Mouse (Mus musculus): Measurements from ENCODE around the gene Col4a4. TPM values are rescaled to one million over a fixed set of nuclear protein-coding genes. Genes with fewer than 3 reads are reported as not detected.

Col4a4 gene
- polyA plus RNA-seq, 1 experiment from 2014 or later, result 12.7 TPM

Other genes with a start within 250 kb of the Col4a4 start
- 4.3 and 5.4 TPM in 2 replicates for gene Col4a3, start 72 bp upstream of the Col4a4 start, polyA plus RNA-seq (2015; fragmentation: Nextera tagmentation; extraction: Ambion mirVana)
- gene Mff, start 138.0 kb upstream of the Col4a4 start, polyA plus RNA-seq (2015; fragmentation: Nextera tagmentation; extraction: Ambion mirVana), result 199 and 208 TPM in 2 replicates
- gene Tm4sf20, start 181.6 kb upstream of the Col4a4 start, polyA plus RNA-seq (2015; fragmentation: Nextera tagmentation; extraction: Ambion mirVana), result 0.10 TPM in 2 replicates
- not detected in 2 replicates for gene Gm47791, start 184.4 kb upstream of the Col4a4 start, polyA plus RNA-seq (2015; fragmentation: Nextera tagmentation; extraction: Ambion mirVana)